Mouse (Mus musculus): ENCODE results near the gene Pask. TPM values are rescaled to one million over a fixed set of nuclear protein-coding genes. Genes with fewer than 3 reads are reported as not detected.

The Pask gene
- total and polyA plus RNA-seq, 2 experiments from 2014 or later = 3.0 to 5.2 TPM

DNA sequence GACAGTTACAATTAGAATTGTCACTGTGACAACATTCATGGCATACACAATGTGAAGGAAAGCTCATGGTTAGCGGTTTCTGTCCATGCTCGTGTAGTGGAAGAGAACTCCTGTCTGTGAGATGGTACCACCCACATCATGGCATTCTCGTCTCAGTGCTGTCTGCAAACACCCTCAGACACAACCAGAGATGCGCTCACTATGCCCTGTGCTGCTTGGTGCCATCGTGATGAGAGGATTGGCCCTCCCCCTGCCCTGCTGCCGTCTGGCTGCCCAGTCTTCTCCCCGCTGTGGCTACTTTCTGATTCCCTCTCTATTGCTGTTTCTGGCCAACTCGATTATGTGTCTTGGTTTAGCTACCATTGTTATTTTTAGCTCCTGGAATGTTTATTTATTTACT is 51.3 kb downstream of the Pask start:
- no peak overlapping the region for H3K27ac ChIP-seq (ENCODE audit: low read depth, low read length)
- DNase-seq (ENCODE audit: low spot score) = no peak
- no peaks in the 10 kb centered on the region for H3K9me3 ChIP-seq (ENCODE audit: low read length)
- no peak for ATAC-seq (ENCODE audit: low FRiP score)
- no peak overlapping the region for H3K4me2 ChIP-seq (ENCODE audit: low read depth, low read length, poor library complexity, severe bottlenecking)
- H3K36me3 ChIP-seq (ENCODE audit: insufficient read depth, low read length) = peaks cover 14% of the 10 kb centered on the region
- H3K4me1 ChIP-seq (ENCODE audit: insufficient read depth, low read length) = no peaks in the 10 kb centered on the region
- H3K4me3 ChIP-seq (ENCODE audit: low read depth, low read length) = no peak overlapping the region
- no peaks in the 10 kb centered on the region for H3K27me3 ChIP-seq (ENCODE audit: insufficient read depth, low read length)
- TF ChIP-seq CTCF (IDR thresholded peaks at IDR 0.05) = no peak
- WGBS = 82% methylated on average over 8 of the region's 8 CpGs
- H3K9ac ChIP-seq (replicated peaks; ENCODE audit: low read length, poor library complexity, severe bottlenecking) = no peak overlapping the region

DNA sequence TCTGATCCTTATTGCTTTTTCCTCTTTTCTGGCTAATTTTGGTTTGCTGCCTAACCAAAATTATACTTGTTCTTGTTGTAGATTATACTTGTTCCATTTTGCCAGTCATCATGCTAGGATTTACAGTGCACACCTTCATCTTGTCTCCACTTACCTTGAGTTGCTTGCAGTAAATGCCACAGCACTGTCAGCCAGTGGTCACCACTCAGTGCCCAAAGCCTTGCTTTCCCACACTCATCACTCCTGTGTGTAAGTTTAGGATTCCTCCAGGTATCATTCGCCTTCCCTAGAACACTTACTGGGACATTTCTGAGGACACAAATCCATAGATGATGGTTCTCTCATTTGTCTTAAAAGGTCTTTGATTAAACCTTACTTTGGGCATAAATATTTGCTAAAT is 51.7 kb downstream of the Pask start:
- Histone ChIP-seq H3K4me3 (ENCODE audit: low read depth, low read length) (no peak overlapping the region), H3K4me1 (ENCODE audit: insufficient read depth, low read length) (no peaks in the 10 kb centered on the region), H3K36me3 (ENCODE audit: insufficient read depth, low read length) (peaks cover 10% of the 10 kb centered on the region), H3K4me2 (ENCODE audit: low read depth, low read length, poor library complexity, severe bottlenecking) (no peak overlapping the region), H3K9ac (replicated peaks; ENCODE audit: low read length, poor library complexity, severe bottlenecking) (no peak overlapping the region), H3K9me3 (ENCODE audit: low read length) (no peaks in the 10 kb centered on the region), H3K27ac (ENCODE audit: low read depth, low read length) (no peak overlapping the region), H3K27me3 (ENCODE audit: insufficient read depth, low read length) (no peaks in the 10 kb centered on the region)
- DNase-seq (ENCODE audit: low spot score) (no peak), ATAC-seq (ENCODE audit: low FRiP score) (no peak)
- 97% methylated on average over 1 of the region's 1 CpGs for WGBS
- TF ChIP-seq CTCF (IDR thresholded peaks at IDR 0.05) = no peak

DNA sequence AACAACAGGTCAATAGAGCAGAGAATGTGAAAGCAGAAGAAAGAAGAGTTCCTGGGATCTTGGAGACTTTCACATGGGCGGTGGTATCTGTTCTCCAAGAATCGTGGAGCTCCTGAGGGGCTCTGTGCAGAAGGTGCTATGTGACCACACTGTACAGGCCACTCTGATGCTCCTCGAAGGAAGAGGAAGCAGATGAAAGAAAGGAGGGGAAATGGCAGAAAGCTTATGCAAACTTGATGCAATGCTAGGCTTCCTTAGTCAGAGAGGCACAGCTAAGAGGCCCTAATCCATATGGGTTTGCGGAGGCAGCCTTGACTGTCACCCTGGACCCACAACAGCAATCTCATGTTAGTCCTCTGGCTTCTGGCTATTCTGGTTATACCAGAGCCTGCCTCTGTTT is 52.3 kb downstream of the Pask start:
- Histone ChIP-seq H3K9me3 (ENCODE audit: low read length) (no peaks in the 10 kb centered on the region), H3K27ac (ENCODE audit: low read depth, low read length) (no peak overlapping the region), H3K9ac (replicated peaks; ENCODE audit: low read length, poor library complexity, severe bottlenecking) (no peak overlapping the region), H3K4me2 (ENCODE audit: low read depth, low read length, poor library complexity, severe bottlenecking) (no peak overlapping the region), H3K27me3 (ENCODE audit: insufficient read depth, low read length) (no peaks in the 10 kb centered on the region), H3K36me3 (ENCODE audit: insufficient read depth, low read length) (peaks cover 4% of the 10 kb centered on the region), H3K4me3 (ENCODE audit: low read depth, low read length) (no peak overlapping the region), H3K4me1 (ENCODE audit: insufficient read depth, low read length) (no peaks in the 10 kb centered on the region)
- no peak for DNase-seq (ENCODE audit: low spot score)
- TF ChIP-seq CTCF (IDR thresholded peaks at IDR 0.05) = no peak
- WGBS = 81% methylated on average over 4 of the region's 4 CpGs
- no peak for ATAC-seq (ENCODE audit: low FRiP score)

GRCm38 (mm10) chr1:93289678-93290214 is 53.5 kb downstream of the Pask start:
- Histone ChIP-seq H3K27ac (ENCODE audit: low read depth, low read length) (no peak overlapping the region), H3K9ac (replicated peaks; ENCODE audit: low read length, poor library complexity, severe bottlenecking) (no peak overlapping the region), H3K4me1 (ENCODE audit: insufficient read depth, low read length) (no peaks in the 10 kb centered on the region), H3K4me2 (ENCODE audit: low read depth, low read length, poor library complexity, severe bottlenecking) (no peak overlapping the region), H3K36me3 (ENCODE audit: insufficient read depth, low read length) (no peaks in the 10 kb centered on the region), H3K9me3 (ENCODE audit: low read length) (no peaks in the 10 kb centered on the region), H3K27me3 (ENCODE audit: insufficient read depth, low read length) (no peaks in the 10 kb centered on the region), H3K4me3 (ENCODE audit: low read depth, low read length) (no peak overlapping the region)
- WGBS = 69% methylated on average over 3 of the region's 3 CpGs
- ATAC-seq (ENCODE audit: low FRiP score) (no peak), DNase-seq (ENCODE audit: low spot score) (no peak)
- no peak for TF ChIP-seq CTCF (IDR thresholded peaks at IDR 0.05)

GRCm38 (mm10) chr1:93277041-93277440 is 66.2 kb downstream of the Pask start:
- H3K9me3 ChIP-seq (ENCODE audit: low read length) = no peaks in the 10 kb centered on the region
- H3K27me3 ChIP-seq (ENCODE audit: insufficient read depth, low read length) = no peaks in the 10 kb centered on the region
- DNase-seq (ENCODE audit: low spot score) = no peak
- H3K36me3 ChIP-seq (ENCODE audit: insufficient read depth, low read length) = no peaks in the 10 kb centered on the region
- H3K4me2 ChIP-seq (ENCODE audit: low read depth, low read length, poor library complexity, severe bottlenecking) = no peak overlapping the region
- H3K4me1 ChIP-seq (ENCODE audit: insufficient read depth, low read length) = no peaks in the 10 kb centered on the region
- ATAC-seq (ENCODE audit: low FRiP score) = no peak
- no peak for TF ChIP-seq CTCF (IDR thresholded peaks at IDR 0.05)
- no peak overlapping the region for H3K27ac ChIP-seq (ENCODE audit: low read depth, low read length)
- WGBS = 82% methylated on average over 7 of the region's 7 CpGs
- no peak overlapping the region for H3K4me3 ChIP-seq (ENCODE audit: low read depth, low read length)
- H3K9ac ChIP-seq (replicated peaks; ENCODE audit: low read length, poor library complexity, severe bottlenecking) = no peak overlapping the region

GRCm38 (mm10) chr1:93275561-93275960 is 67.7 kb downstream of the Pask start:
- no peak overlapping the region for H3K4me3 ChIP-seq (ENCODE audit: low read depth, low read length)
- no peak overlapping the region for H3K9ac ChIP-seq (replicated peaks; ENCODE audit: low read length, poor library complexity, severe bottlenecking)
- ATAC-seq (ENCODE audit: low FRiP score) = no peak
- no peaks in the 10 kb centered on the region for H3K9me3 ChIP-seq (ENCODE audit: low read length)
- no peak for TF ChIP-seq CTCF (IDR thresholded peaks at IDR 0.05)
- H3K4me1 ChIP-seq (ENCODE audit: insufficient read depth, low read length) = no peaks in the 10 kb centered on the region
- H3K27ac ChIP-seq (ENCODE audit: low read depth, low read length) = no peak overlapping the region
- no peak overlapping the region for H3K4me2 ChIP-seq (ENCODE audit: low read depth, low read length, poor library complexity, severe bottlenecking)
- H3K36me3 ChIP-seq (ENCODE audit: insufficient read depth, low read length) = no peaks in the 10 kb centered on the region
- WGBS = 79% methylated on average over 6 of the region's 6 CpGs
- H3K27me3 ChIP-seq (ENCODE audit: insufficient read depth, low read length) = no peaks in the 10 kb centered on the region
- DNase-seq (ENCODE audit: low spot score) = no peak
